Mouse (Mus musculus) hindbrain, postnatal 0 days (tissue): Measurements from ENCODE around the gene Fam204a. TPM values are rescaled to one million over a fixed set of nuclear protein-coding genes. Genes with fewer than 3 reads are reported as not detected.

Source experiments
- ATAC-seq: fragments of 200-750 bp; cut with Nextera tagmentation; 2 replicates; pipeline ENCODE4 v1.8.0; 2017; ENCODE audit warnings: mild to moderate bottlenecking, moderate TSS enrichment, moderate library complexity
- DNase-seq: peaks from one replicate; pipeline ENCODE4 v3.0.0-alpha.2; 2015; ENCODE audit warnings: low spot score
- H3K27ac ChIP-seq: fragments of 300-500 bp; sonication (generic); 2 replicates; pipeline ENCODE4 v1.5.1; 2014; ENCODE audit warnings: mild to moderate bottlenecking
- H3K27me3 ChIP-seq: fragments of 300-500 bp; sonication (generic); 2 replicates; pipeline ENCODE4 v1.6.1; 2014; ENCODE audit warnings: low read length, mixed read lengths; ENCODE audit not compliant: insufficient read depth
- H3K36me3 ChIP-seq: fragments of 300-500 bp; sonication (generic); 2 replicates; pipeline ENCODE4 v1.6.1; 2014; ENCODE audit warnings: low read length, mixed read lengths; ENCODE audit not compliant: insufficient read depth
- H3K4me1 ChIP-seq: fragments of 300-500 bp; sonication (generic); 2 replicates; pipeline ENCODE4 v1.6.1; 2014; ENCODE audit warnings: antibody characterized with exemption, low read length, mixed read lengths; ENCODE audit not compliant: insufficient read depth
- H3K4me2 ChIP-seq: fragments of 300-500 bp; sonication (generic); 2 replicates; pipeline ENCODE4 v1.6.1; 2014; ENCODE audit warnings: low read depth, mild to moderate bottlenecking, low read length, moderate library complexity, mixed read lengths
- H3K4me3 ChIP-seq: fragments of 300-500 bp; sonication (generic); 2 replicates; pipeline ENCODE4 v1.5.1; 2014; ENCODE audit warnings: low read length
- H3K9ac ChIP-seq: fragments of 300-500 bp; sonication (generic); replicated peaks from 2 replicates; pipeline ENCODE4 v1.6.1; 2014; ENCODE audit warnings: mild to moderate bottlenecking, low read length, moderate library complexity, mixed read lengths
- H3K9me3 ChIP-seq: fragments of 300-500 bp; sonication (generic); 2 replicates; pipeline ENCODE4 v1.6.1; 2016; ENCODE audit warnings: low read length, mixed read lengths
- CTCF ChIP-seq: IDR thresholded peaks from 2 replicates; pipeline ENCODE4 v1.5.1; 2016; ENCODE audit warnings: antibody characterized with exemption, control low read depth, low read depth
- WGBS: fragments of 180-500 bp; shearing (Covaris S2); extraction: QIAGEN DNeasy Blood & Tissue Kit; methylation state at CpG from one replicate; pipeline ENCODE4 v1.1.7; 2014; 5-methylcytosine and 5-hydroxymethylcytosine counted together
- polyA plus RNA-seq: library from polyadenylated mRNA; unstranded; fragments of >200 nt; fragmentation: Nextera tagmentation; extraction: Ambion mirVana; gene quantifications from 2 replicates; pipeline ENCODE4 v1.2.1, GENCODE M21; 2015
- total RNA-seq: library from RNA; depleted of rRNA; stranded (reverse); fragments of >200 nt; gene quantifications from 2 replicates; pipeline ENCODE4 v1.2.3, GENCODE M21; 2014

Fam204a gene
- total and polyA plus RNA-seq, 2 experiments from 2014 or later, result 22.4 to 70.8 TPM

DNA sequence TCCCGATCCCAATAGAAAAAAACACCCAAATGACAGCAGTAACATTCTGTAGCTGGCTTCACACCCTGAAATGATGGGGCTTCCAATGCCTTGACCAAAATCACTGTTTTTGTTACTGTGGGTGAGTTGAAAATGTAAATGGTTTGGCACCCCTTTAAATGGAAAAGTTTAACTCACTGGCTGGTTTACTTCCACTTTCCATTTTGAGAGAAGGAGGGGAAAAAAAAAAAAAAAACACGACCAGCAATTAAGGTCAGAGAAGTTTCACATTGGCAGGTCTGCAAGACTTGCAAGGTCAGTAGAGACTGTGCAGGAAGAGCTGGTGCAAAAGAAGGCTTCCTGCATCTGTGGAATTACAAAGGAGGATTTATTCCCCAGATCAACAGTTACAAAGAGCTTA is 61.1 kb downstream of the Fam204a start:
- Histone ChIP-seq H3K9ac (no peak overlapping the region), H3K9me3 (no peaks in the 10 kb centered on the region), H3K27me3 (no peaks in the 10 kb centered on the region), H3K27ac (no peak overlapping the region), H3K4me3 (no peak overlapping the region), H3K4me2 (no peak overlapping the region), H3K4me1 (no peaks in the 10 kb centered on the region), H3K36me3 (no peaks in the 10 kb centered on the region)
- no peak for TF ChIP-seq CTCF
- 52% methylated on average over 2 of the region's 2 CpGs for WGBS
- no peak for ATAC-seq
- no peak for DNase-seq

DNA sequence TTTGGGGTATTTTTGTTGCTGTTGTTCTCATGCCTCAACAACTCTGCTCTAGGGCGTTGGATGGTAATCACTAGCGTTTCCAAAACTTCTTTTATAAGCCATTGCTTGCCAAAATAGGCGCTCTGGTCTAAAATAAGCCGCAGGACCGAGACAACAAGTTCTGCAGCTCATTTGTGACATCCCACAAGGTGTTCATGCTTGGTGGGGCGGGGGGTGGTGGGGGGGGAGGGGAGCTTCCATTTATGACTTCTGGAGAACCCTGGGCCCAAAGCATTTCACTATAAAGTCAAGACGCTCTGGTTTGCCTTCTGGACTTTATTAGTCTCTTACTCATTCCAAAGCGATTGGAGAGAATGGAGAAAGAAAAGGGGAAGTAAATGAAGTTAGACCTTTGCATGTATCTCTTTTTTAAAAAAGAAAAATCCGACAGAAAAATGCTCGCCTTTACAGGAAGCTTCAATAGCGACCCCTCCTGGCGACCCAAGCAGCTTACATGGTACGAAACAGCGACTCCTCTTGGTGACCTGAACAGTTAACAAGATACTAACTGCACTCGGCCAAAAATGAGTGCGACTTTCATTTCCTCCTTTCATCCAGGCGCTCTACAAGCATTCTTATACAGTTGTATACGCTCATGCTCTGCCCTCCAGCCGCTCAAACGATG is 65.8 kb downstream of the Fam204a start:
- H3K27ac ChIP-seq, result no peak overlapping the region
- no peaks in the 10 kb centered on the region for H3K4me1 ChIP-seq
- DNase-seq, result peak; percentile 67
- H3K4me2 ChIP-seq, result peak overlapping the region; percentile 25
- no peak for ATAC-seq
- WGBS, result 15% methylated on average over 20 of the region's 20 CpGs
- TF ChIP-seq CTCF, result peak; percentile 81
- H3K9ac ChIP-seq, result no peak overlapping the region
- no peaks in the 10 kb centered on the region for H3K36me3 ChIP-seq
- H3K4me3 ChIP-seq, result no peak overlapping the region
- 0 out of 2 replicates have a peak, but pooled peaks cover 4% of the 10 kb centered on the region for H3K27me3 ChIP-seq
- no peaks in the 10 kb centered on the region for H3K9me3 ChIP-seq

DNA sequence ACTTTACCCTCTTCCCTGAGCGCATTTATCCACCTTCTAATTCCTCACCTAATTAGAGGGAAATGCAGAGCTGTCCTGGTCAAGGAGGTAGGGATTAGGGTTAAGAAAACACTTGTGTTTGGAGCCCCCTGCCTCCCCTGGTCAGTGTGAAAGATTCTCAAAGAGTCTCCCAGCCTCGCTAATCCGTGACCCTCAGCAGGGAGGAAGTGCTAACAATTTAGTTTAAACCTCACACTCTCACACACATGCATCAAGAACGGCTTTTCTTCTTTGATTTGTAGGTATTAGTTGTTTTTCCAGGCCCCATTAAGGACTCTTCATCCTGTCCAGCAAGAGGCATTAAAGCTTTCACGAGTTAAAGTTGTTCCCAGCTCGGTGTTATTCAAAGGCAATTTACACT is 66.7 kb downstream of the Fam204a start:
- Histone ChIP-seq H3K4me2 (no peak overlapping the region), H3K4me3 (no peak overlapping the region), H3K9ac (no peak overlapping the region), H3K27me3 (0 out of 2 replicates have a peak, but pooled peaks cover 4% of the 10 kb centered on the region), H3K36me3 (no peaks in the 10 kb centered on the region), H3K4me1 (no peaks in the 10 kb centered on the region), H3K27ac (no peak overlapping the region), H3K9me3 (no peaks in the 10 kb centered on the region)
- 19% methylated on average over 6 of the region's 6 CpGs for WGBS
- ATAC-seq, result no peak
- DNase-seq, result no peak
- no peak for TF ChIP-seq CTCF

DNA sequence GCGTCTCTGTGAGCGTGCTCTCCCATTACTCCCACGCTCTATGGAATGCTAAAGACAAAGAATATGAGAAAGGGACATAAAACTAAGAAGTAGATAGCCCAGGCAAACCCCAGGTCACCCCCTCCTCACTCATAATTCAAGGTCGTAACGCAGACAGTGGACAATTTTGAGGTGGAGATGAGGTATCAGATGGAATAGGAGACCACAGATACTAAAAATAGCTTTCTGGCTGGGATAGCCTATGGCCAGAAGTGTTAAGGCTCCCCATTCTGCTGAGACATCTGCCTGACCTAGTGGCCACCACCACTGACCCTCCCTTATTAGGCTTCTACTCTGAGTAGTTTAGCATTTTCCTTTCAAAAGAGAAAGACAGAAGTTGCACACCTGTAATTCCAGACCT is 71.2 kb downstream of the Fam204a start:
- H3K4me2 ChIP-seq, result no peak overlapping the region
- ATAC-seq, result no peak

DNA sequence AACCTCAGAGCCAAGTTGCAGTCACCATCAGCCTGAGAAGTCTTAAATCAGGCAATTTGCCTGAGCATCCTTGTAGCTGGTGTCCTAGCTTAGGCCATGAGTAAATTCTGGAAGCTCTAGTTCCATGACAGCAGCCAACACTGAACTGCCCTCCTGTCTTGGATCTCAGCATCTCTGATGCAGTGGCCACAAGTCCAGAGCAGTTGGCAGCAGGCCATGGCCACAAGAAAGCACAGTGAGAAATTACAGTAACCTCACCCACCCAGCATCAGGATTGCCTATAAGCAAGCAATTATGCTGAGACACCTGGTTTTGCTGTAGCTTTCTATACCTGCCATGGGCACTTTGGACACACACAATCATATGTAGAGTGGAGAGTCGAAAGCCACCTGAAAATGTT is 73.4 kb downstream of the Fam204a start:
- 90% methylated on average over 1 of the region's 1 CpGs for WGBS
- Histone ChIP-seq H3K36me3 (no peaks in the 10 kb centered on the region), H3K27me3 (no peaks in the 10 kb centered on the region; the same call in 1 of the 2 replicates), H3K4me2 (no peak overlapping the region), H3K4me3 (no peak overlapping the region), H3K9ac (no peak overlapping the region), H3K27ac (no peak overlapping the region), H3K4me1 (no peaks in the 10 kb centered on the region), H3K9me3 (no peaks in the 10 kb centered on the region)
- TF ChIP-seq CTCF, result no peak
- DNase-seq, result no peak
- ATAC-seq, result no peak

More for the DNA sequence above, 71.2 kb downstream of the Fam204a start:
- Histone ChIP-seq H3K27me3 (0 out of 2 replicates have a peak, but pooled peaks cover 4% of the 10 kb centered on the region), H3K36me3 (no peaks in the 10 kb centered on the region), H3K9me3 (no peaks in the 10 kb centered on the region), H3K4me3 (no peak overlapping the region), H3K4me1 (no peaks in the 10 kb centered on the region), H3K27ac (no peak overlapping the region), H3K9ac (no peak overlapping the region)
- 91% methylated on average over 5 of the region's 5 CpGs for WGBS
- TF ChIP-seq CTCF, result no peak
- DNase-seq, result no peak

DNA sequence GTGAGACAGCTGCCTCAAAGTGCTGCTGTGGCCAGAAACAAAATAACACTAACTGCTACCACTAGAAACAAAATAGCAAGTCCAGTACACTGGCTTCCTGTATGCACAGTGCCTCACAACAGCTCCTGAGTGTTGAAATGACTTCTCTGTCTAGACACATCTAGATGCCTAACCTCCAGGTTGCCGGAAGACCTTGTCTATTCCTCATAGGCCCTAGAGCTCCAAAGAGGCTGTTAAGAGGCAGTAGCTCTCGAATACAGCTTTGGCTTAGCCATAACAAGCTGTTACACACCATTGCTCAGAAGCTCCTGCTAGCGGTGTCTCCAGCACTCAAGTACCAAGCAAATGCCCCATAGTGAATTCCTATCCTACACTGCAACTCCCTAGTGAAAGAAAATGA is 76.4 kb downstream of the Fam204a start:
- Histone ChIP-seq H3K36me3 (no peaks in the 10 kb centered on the region), H3K27ac (no peak overlapping the region), H3K27me3 (no peaks in the 10 kb centered on the region; the same call in 1 of the 2 replicates), H3K4me3 (no peak overlapping the region), H3K9ac (no peak overlapping the region), H3K4me2 (no peak overlapping the region), H3K4me1 (no peaks in the 10 kb centered on the region), H3K9me3 (no peaks in the 10 kb centered on the region)
- WGBS, result 74% methylated on average over 3 of the region's 3 CpGs
- no peak for ATAC-seq
- no peak for DNase-seq
- TF ChIP-seq CTCF, result no peak
